Mouse (Mus musculus) B cell, adult 2 months (primary cell): ENCODE results near the gene Meis2.

Experiments
- DNase-seq, 2 experiments: peaks; one replicate each; pipeline ENCODE4 v3.0.0; 2022

Meis2 gene

GRCm38 (mm10) chr2:116045048-116045447, 20.6 kb downstream of the Meis2 start:
- DNase-seq, result no peak

GRCm38 (mm10) chr2:116042934-116043698, 22.5 kb downstream of the Meis2 start:
- DNase-seq, result no peak

- no peak for DNase-seq
Measured at GRCm38 (mm10) chr2:116042447-116042846, 23.2 kb downstream of the Meis2 start.

GRCm38 (mm10) chr2:116041683-116042262, 23.9 kb downstream of the Meis2 start:
- no peak for DNase-seq

GRCm38 (mm10) chr2:116035345-116035744, 30.3 kb downstream of the Meis2 start:
- no peak for DNase-seq

GRCm38 (mm10) chr2:116028127-116028526, 37.5 kb downstream of the Meis2 start:
- no peak for DNase-seq

- no peak for DNase-seq
Measured at GRCm38 (mm10) chr2:116022876-116023275, 42.8 kb downstream of the Meis2 start.

GRCm38 (mm10) chr2:116021931-116022330, 43.7 kb downstream of the Meis2 start:
- DNase-seq, result no peak

- no peak for DNase-seq
Measured at GRCm38 (mm10) chr2:116021046-116021445, 44.6 kb downstream of the Meis2 start.

GRCm38 (mm10) chr2:116020451-116020951, 45.1 kb downstream of the Meis2 start:
- no peak for DNase-seq

- no peak for DNase-seq
Measured at GRCm38 (mm10) chr2:116019959-116020358, 45.7 kb downstream of the Meis2 start.

GRCm38 (mm10) chr2:116019466-116019794, 46.2 kb downstream of the Meis2 start:
- DNase-seq, result no peak

- no peak for DNase-seq
Measured at GRCm38 (mm10) chr2:116018781-116019465, 46.7 kb downstream of the Meis2 start.

GRCm38 (mm10) chr2:116015520-116015919, 50.1 kb downstream of the Meis2 start:
- DNase-seq, result no peak

- DNase-seq, result no peak
Measured at GRCm38 (mm10) chr2:116010469-116010868, 55.2 kb downstream of the Meis2 start.

- DNase-seq, result no peak
Measured at GRCm38 (mm10) chr2:116010061-116010460, 55.6 kb downstream of the Meis2 start.

- no peak for DNase-seq
Measured at GRCm38 (mm10) chr2:116009097-116009970, 56.3 kb downstream of the Meis2 start.

GRCm38 (mm10) chr2:116002354-116002753, 63.3 kb downstream of the Meis2 start:
- no peak for DNase-seq

GRCm38 (mm10) chr2:116001352-116002138, 64.1 kb downstream of the Meis2 start:
- DNase-seq, result no peak

- DNase-seq, result no peak
Measured at GRCm38 (mm10) chr2:116000514-116000913, 65.1 kb downstream of the Meis2 start.

GRCm38 (mm10) chr2:115998802-115999201, 66.8 kb downstream of the Meis2 start:
- DNase-seq, result no peak

- DNase-seq, result no peak
Measured at GRCm38 (mm10) chr2:115996438-115996837, 69.2 kb downstream of the Meis2 start.
